Mouse (Mus musculus): ENCODE measurements around the gene Ptger2. TPM values are rescaled to one million over a fixed set of nuclear protein-coding genes. Genes with fewer than 3 reads are reported as not detected.

Ptger2 gene
- total RNA-seq, 2 experiments from 2014 or later = 0.17 to 0.33 TPM

DNA sequence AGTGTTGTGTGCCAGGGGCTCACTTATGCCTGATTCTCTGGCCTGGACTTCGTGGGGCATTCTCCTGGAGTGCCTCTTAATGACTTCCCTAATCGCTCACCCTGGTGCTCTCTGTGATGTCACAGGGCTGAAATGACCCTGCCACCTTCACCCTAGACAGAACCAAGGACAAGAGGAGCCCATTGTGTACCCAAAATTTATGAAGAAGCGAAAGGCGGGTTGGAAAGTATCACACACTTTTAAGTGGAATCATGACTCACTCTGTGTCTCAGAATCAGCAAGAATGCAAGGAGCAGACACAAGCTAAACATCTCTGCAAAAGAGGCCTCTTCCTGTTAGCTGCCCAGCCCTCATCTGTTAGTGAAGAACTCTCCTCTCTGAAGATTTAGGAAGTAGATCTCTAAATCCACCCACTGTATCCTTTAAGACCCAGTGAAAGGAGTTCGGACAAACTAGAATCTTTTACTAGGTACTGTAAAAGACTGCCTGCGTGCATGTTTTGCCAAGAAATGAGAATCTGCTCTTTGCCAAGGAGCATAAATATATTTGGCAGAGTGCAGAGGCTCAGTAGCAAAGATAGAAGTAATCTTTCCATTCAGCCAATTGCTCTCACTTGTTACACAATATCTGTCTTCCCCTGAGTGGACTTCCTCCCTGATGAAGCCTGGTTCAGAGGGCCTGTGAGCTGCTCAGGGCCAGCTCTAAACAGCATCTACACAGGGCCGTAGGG is 61.9 kb downstream of the Ptger2 start:
- peak; percentile 32 to 56 for DNase-seq

DNA sequence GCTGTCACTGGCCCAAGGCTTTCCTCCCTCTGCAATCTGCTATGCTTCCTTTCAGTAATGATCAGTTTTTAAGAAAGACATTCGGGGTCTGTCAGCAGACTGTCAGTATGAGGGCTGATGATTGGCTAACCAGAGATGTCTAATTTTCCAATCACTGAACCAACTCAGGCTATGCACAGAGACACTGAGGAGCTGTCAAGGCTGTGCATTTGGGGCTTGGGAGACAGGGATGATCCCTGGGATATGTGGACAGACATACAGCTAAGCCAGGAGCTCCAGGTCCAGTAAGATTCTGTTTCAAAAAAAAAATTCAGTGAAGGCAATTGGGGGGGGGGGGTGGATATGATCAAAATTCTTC is 62.4 kb downstream of the Ptger2 start:
- no peak for DNase-seq

DNA sequence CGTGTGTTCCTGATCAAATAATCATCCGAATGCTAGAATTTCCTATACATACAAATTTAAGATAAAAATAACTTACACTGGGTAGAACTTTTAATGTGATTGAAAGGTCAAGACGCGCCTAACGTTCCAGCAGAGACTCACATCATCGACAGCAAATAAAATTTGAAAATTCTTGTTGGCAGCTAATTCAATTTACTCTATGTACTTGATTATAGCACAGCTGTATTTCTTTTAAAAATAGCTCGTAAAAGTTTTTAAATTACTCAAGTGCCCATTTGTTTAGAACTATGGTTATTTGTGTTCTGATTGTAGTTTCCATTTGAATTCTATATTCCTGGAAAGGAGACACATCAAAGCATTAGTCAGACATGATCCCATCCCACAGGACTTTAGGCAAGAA is 63.1 kb downstream of the Ptger2 start:
- DNase-seq = no peak

Small RNA genes within 50 kb of the gene (microRNA-seq; reads per million reads assigned to microRNA genes)
- gene Mir327 = 0 reads per million in 2 experiments

Other genes with a start within 250 kb of the Ptger2 start
- gene Gm8267, start 237.9 kb upstream of the Ptger2 start, total RNA-seq (2021) = not detected
- not detected for gene Ptgdr, start 128.8 kb upstream of the Ptger2 start, total RNA-seq (2021)
- gene Gpr137c, start 231.5 kb downstream of the Ptger2 start, total RNA-seq (2021) = 1 to 10 TPM; 5.8 to 6.9 TPM
- 10 to 100 TPM in 1 of 2 experiments, 1 to 10 TPM in 1; 9.7 to 12.1 TPM for gene Txndc16, start 232.1 kb downstream of the Ptger2 start, total RNA-seq (2021)